14 mouse cellular contexts compared by ENCODE assay signal in the genomic region with DNA sequence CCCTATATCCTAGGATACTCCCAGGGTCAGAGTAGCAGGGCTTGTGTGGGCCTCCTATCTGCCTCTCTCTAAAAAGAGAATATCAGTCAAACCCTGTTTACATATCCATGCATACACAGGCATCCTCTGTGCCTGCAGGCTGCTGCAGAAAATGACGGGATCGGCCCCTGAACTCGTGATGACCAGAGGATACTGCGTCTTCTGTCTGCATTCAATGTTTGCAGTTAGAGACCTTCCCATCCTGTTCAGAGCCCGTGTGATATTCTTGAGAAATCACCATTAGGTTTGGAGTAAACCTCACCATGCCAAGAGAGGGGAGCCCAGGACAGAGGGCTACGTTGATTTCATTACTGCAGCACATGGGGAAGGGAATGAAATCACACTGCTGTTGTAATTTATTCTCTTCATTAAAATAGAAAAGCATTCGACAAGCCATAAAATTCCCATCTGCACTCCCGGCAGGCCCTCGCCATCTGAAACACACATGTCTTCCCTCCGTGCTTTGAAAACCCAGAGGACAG.
DNase-seq lines count a peak whose midpoint lies in the region; ATAC-seq and TF ChIP-seq lines count a peak whose summit lies in the region.
"Had no signal": no experiment of that assay in that cellular context is flagged by ENCODE, and none has a peak within 500 bp of the region (broad histone marks: within the 10 kb centered on the region; RNA-seq: fewer than 3 reads in every experiment).

No protein-coding gene starts in this region.

- H3K9ac ChIP-seq in embryonic facial prominence, embryonic 15.5 days: no peak overlapping the region
- H3K9ac ChIP-seq in limb, embryonic 11.5 days (ENCODE audit: low read length): no peak overlapping the region
- H3K9ac ChIP-seq in neural tube, embryonic 14.5 days (replicated peaks; ENCODE audit: low read depth, low read length): peak overlapping the region; percentile 0; the same call in 1 of the 2 replicates
- H3K9ac ChIP-seq: liver, embryonic 15.5 days had no signal

- no peak for ATAC-seq in embryonic facial prominence, embryonic 15.5 days (ENCODE audit: insufficient number of reproducible peaks, low FRiP score, low TSS enrichment, low read depth)
- ATAC-seq in limb, embryonic 11.5 days (ENCODE audit: insufficient number of reproducible peaks, low FRiP score, low TSS enrichment, low read depth): no peak
- ATAC-seq in neural tube, embryonic 14.5 days (ENCODE audit: low read depth): peak; percentile 85

- H3K4me2 ChIP-seq in embryonic facial prominence, embryonic 15.5 days (replicated peaks): peak overlapping the region; percentile 4; the same call in 1 of the 2 replicates
- H3K4me2 ChIP-seq in limb, embryonic 11.5 days (ENCODE audit: low read depth, severe bottlenecking): no peak overlapping the region
- peak overlapping the region; percentile 26 for H3K4me2 ChIP-seq in neural tube, embryonic 14.5 days (ENCODE audit: low read depth, low read length)
- H3K4me2 ChIP-seq: liver, embryonic 15.5 days had no signal

- H3K36me3 ChIP-seq in embryonic facial prominence, embryonic 15.5 days: no peaks in the 10 kb centered on the region
- H3K36me3 ChIP-seq in limb, embryonic 11.5 days (ENCODE audit: control insufficient read depth, insufficient read depth, low read length): no peaks in the 10 kb centered on the region
- H3K36me3 ChIP-seq in neural tube, embryonic 14.5 days (ENCODE audit: control insufficient read depth, insufficient read depth, low read length): no peaks in the 10 kb centered on the region
- H3K36me3 ChIP-seq: liver, embryonic 15.5 days had no signal

- H3K4me3 ChIP-seq in left cerebral cortex, adult 2 months: no peak overlapping the region
- no peak overlapping the region for H3K4me3 ChIP-seq in embryonic facial prominence, embryonic 15.5 days (replicated peaks)
- H3K4me3 ChIP-seq in limb, embryonic 11.5 days (ENCODE audit: low read depth, low read length): no peak overlapping the region
- no peak overlapping the region for H3K4me3 ChIP-seq in neural tube, embryonic 14.5 days (ENCODE audit: low read depth, low read length)
- H3K4me3 ChIP-seq: liver, embryonic 15.5 days; megakaryocyte, embryonic 14.5 days had no signal

- intact Hi-C loops in left cerebral cortex, adult 2 months (cut with DNase I): no loop called here
- intact Hi-C loops in left cerebral cortex, postnatal 10 days (cut with DNase I): no loop called here

- H3K27me3 ChIP-seq in embryonic facial prominence, embryonic 15.5 days: no peaks in the 10 kb centered on the region
- no peaks in the 10 kb centered on the region for H3K27me3 ChIP-seq in limb, embryonic 11.5 days (ENCODE audit: control insufficient read depth, insufficient read depth, low read length)
- no peaks in the 10 kb centered on the region for H3K27me3 ChIP-seq in neural tube, embryonic 14.5 days (ENCODE audit: control insufficient read depth, insufficient read depth, low read length)
- H3K27me3 ChIP-seq: CH12.LX; liver, embryonic 15.5 days; megakaryocyte, embryonic 14.5 days had no signal

- no peak for TF ChIP-seq CTCF in left cerebral cortex, adult 2 months (IDR thresholded peaks at IDR 0.05)

- 45% methylated on average over 10 of the region's 10 CpGs for WGBS in embryonic facial prominence, embryonic 15.5 days
- WGBS in limb, embryonic 11.5 days: 23% methylated on average over 10 of the region's 10 CpGs
- WGBS in neural tube, embryonic 14.5 days: 17% methylated on average over 10 of the region's 10 CpGs

- H3K4me1 ChIP-seq in embryonic facial prominence, embryonic 15.5 days: peaks cover 18% of the 10 kb centered on the region; the same call in 1 of the 2 replicates
- peaks cover 8% of the 10 kb centered on the region; the same call in 1 of the 2 replicates for H3K4me1 ChIP-seq in limb, embryonic 11.5 days (ENCODE audit: control insufficient read depth, insufficient read depth, low read length)
- H3K4me1 ChIP-seq in neural tube, embryonic 14.5 days (ENCODE audit: control insufficient read depth, insufficient read depth, low read length): peaks cover 43% of the 10 kb centered on the region
- H3K4me1 ChIP-seq: liver, embryonic 15.5 days; megakaryocyte, embryonic 14.5 days had no signal

- H3K27ac ChIP-seq in left cerebral cortex, adult 2 months: peak overlapping the region; percentile 62
- no peak overlapping the region; the same call in 1 of the 2 replicates for H3K27ac ChIP-seq in embryonic facial prominence, embryonic 15.5 days (replicated peaks)
- H3K27ac ChIP-seq in limb, embryonic 11.5 days (replicated peaks; ENCODE audit: low read depth, low read length): no peak overlapping the region
- H3K27ac ChIP-seq in neural tube, embryonic 14.5 days (ENCODE audit: low read depth, low read length): peak overlapping the region; percentile 83
- H3K27ac ChIP-seq: liver, embryonic 15.5 days had no signal

- DNase-seq in left cerebral cortex, adult 2 months (ENCODE audit: extremely low spot score in 1 of 2, low spot score in 2 of 2): no peak
- no peak for DNase-seq in left cerebral cortex, postnatal 10 days (ENCODE audit: extremely low spot score in 1 of 2, low spot score in 2 of 2)
- DNase-seq in limb, embryonic 11.5 days (ENCODE audit: low spot score): peak; percentile 32
- DNase-seq in urinary bladder, postnatal 14 days (ENCODE audit: low spot score): no peak
- DNase-seq in lung, postnatal 10 days: no peak
- DNase-seq: adrenal gland, postnatal 36 days; heart, postnatal 14 days; kidney, adult 8-10 months; layer of hippocampus, adult 9-11 months had no signal

- no peaks in the 10 kb centered on the region for H3K9me3 ChIP-seq in embryonic facial prominence, embryonic 15.5 days (replicated peaks)
- H3K9me3 ChIP-seq in limb, embryonic 11.5 days (ENCODE audit: control insufficient read depth, low read length): no peaks in the 10 kb centered on the region
- H3K9me3 ChIP-seq in neural tube, embryonic 14.5 days (ENCODE audit: control insufficient read depth, low read length): no peaks in the 10 kb centered on the region
- H3K9me3 ChIP-seq: liver, embryonic 15.5 days had no signal

Comparison
In these comparisons a context has a peak if more than half of its experiments do, and no peak if none do; other contexts are left out.
1. H3K27ac ChIP-seq: peak in left cerebral cortex, adult 2 months (single experiment) and neural tube, embryonic 14.5 days (single experiment); none in embryonic facial prominence, embryonic 15.5 days (single experiment) and limb, embryonic 11.5 days (single experiment).